Mouse (Mus musculus) left cerebral cortex, postnatal 4 days (tissue): ENCODE data around the gene Gpr4. TPM values are rescaled to one million over a fixed set of nuclear protein-coding genes. Genes with fewer than 3 reads are reported as not detected.

Experiments used
- DNase-seq: peaks from one replicate; pipeline ENCODE4 v3.0.0-alpha.2; 2022
- intact Hi-C: fragments of 180-260 bp; cut with DNase I; formaldehyde crosslinking; loops from one replicate; pipeline ENCODE4 v1.15.1; 2025
- total RNA-seq, 2 experiments: library from RNA; stranded (reverse); gene quantifications; 2 replicates each; pipeline ENCODE4 v1.2.3; 2021

The Gpr4 gene
- total RNA-seq = 1 to 10 TPM; 3.5 to 4.3 TPM

DNA sequence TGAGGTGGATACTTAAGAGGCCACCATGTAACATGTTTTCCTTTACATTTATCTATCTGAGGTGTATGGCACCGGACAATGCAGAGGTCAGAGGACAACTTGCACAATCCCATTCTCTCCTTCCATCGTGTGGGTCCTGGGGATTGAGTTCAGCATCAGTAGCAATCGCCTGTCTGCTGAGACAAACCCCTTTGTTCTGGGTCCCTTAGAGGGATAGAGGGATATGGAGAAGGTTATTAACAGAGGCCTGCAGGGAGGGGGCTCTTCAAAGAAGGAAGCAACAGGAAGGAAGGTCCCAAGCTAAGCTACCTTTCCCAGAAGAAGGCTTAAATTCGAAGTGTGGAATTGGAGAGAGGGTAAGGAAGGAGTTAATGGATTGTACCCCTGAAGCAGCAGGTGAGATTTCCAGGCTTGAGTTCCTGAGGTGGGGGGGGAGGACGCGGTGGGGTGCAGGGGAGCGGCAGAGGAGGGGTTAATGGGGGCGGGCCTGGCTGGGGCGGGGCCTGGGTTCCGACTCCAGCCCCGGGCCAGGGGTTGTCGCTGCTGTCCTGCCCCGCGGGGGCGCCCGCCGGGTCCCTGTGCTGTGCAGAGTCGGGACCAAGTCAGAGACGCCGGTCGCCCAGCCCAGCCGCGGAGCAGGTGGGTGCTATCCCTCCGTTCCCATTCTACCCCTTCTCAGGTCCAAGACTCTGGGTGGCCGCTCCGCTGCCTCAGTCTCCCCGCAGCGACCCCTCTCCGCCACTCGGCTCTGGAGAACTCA lies at the start of gene Gpr4:
Gene Gpr4, plus strand, starts transcription at position 543 of the 760 bp plus-strand sequence.
- peak; percentile 31 for DNase-seq
- intact Hi-C loops = no loop called here

DNA sequence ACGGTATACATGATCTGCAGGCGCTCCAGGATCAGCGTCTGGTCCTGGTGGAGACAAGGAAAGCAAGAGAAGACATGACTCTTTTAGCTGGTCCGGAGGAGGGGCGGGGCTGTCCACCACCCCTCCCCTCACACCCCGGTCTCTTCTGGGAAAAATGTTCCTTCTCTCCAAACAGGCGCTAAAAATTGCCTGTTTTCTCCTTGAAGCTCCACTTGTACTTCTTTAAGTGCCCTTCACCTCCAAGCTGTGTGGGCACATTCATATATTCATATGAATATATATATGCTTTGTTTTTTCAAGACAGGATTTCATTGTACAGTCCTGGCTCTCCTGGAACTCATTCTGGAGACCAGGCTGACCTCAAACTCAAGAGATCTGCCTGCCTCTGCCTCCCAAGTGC lies 49.4 kb upstream of the Gpr4 start:
- intact Hi-C loops = no loop called here
- DNase-seq = no peak

DNA sequence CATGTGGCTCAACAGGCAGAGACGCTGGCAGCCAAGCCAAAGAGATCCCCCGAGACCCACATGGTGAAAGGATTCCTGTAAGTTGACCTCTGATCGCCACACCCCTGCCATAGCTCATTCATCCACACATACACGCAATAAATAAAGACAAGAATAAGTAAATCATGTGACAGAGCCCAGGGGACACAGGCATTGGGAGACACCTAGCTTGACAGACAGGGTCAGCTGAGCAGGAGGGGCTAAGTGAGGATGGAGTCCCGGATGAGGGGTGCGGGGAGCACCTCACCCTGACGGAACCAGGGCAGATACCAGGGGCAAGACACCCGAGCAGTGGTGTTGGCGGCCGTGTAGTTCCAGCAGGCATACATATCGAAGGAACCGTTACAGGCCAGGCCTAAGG lies 48.6 kb upstream of the Gpr4 start:
- DNase-seq = no peak
- intact Hi-C loops = no loop called here

DNA sequence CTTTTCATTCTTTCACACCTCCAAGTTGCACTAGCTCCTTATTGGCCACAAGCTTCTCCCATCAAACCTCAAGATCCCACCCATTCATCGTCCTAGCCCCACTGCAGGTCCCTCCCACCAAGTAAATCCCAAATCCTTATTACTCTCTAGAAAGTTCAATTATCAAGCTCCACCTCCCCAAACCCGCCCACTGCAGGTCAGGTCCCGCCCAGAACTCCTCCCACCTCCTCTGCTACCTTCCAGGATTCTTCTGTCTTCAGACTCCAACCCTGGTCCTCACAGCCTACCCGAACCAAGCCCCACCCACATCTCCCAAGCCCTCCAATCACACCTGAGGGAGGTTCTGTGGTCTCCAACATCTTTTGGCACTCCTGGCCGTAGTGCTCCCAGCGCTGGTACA lies 48.1 kb upstream of the Gpr4 start:
- intact Hi-C loops = no loop called here
- DNase-seq = no peak

DNA sequence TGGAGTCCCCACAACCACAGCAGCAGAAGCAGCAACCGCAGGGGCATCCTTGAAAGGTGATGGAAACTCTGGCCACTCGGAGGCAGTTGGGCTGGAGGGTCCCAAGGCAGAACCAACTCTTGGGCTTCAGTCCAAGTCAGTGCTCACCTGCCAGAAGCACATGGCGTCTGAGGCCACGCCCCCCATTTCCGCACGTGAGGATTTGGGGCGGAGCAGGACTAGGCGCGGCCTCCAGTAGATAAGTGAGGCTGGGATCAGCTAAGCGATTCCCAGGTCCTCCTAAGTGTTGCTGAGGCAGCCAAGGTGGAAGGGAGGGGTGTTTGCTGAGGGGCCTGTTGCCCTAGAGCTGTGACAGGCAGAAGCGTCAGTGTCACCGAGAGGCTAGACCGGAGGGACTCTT lies 47.4 kb upstream of the Gpr4 start:
- intact Hi-C loops = no loop called here
- no peak for DNase-seq

DNA sequence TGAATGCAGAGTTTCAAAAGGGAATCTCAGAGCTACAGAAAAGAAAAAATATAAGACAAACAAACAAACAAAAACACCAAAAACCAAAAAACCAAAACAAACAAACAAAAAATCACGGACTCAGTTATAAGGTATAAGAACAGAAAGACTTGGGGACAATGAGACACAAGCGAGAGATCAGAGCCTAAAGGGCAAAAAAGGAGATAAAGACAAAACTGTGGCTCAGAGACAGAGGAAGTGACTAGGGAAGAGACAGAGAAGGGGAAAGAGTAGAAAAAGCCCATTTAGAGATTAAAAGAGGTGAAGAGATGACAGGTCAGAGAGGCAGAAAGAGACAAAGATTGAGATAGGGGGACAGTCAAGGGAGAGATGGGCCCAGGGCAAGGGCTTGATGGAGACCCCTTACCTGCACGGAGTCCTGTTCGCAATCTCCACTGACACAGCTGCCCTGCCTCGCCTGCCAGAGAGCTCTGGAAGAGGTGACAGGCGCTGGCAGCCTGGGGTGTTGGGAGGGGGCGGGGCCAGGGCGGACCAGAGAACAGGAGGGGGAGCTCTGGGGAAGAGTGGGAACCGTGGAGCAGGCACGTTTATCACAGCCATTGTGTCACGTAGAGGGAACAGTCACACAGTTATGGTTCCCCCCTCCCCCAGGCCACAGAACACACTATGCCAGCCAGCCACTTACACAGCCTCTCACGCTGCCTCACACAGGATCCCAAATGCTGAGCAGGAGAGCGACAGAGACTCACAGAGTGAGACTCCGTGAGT lies 46.5 kb upstream of the Gpr4 start, which contains the start of gene Gipr:
Gene Gipr, minus strand, starts transcription at position 472 of the 768 bp plus-strand sequence.
- no peak for DNase-seq
- intact Hi-C loops = no loop called here

DNA sequence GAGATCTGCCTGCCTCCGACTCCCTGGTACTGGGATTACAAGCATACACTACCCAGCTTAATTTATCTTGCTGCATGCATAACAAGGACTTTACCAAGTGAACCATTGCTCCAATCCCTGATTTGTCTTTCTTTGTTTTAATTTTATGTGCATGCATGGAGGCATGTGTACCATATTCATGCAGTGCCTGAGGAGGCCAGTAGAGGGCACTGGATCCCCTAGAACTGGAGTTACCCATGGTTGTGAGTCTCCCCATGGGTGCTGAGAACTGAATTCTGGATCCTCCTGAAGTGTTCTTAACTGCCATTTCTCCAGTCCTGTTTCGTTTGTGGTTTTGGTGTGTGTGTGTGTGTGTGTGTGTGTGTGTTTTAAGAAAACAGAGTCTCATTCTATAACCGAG lies 45.3 kb upstream of the Gpr4 start:
- intact Hi-C loops = no loop called here
- DNase-seq = no peak

DNA sequence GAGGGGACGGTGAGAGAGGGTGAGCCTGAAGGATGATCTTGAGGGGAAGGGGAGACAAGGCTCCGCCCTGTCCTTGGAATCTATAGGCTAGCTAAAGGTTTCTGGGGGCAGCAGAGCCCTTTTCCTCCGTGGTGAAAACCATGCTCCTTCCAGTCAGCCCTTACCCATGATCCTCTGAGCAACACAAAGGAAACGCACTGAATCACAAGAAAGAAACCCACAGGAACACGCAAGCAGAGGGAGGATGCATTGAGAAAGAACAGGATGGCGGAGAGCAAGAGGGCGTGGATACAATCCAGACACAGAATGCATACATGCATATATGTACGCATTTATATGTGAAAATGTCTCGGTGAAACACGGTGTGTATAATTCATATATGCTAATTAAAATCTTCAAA lies 42.8 kb upstream of the Gpr4 start:
- intact Hi-C loops = no loop called here

DNA sequence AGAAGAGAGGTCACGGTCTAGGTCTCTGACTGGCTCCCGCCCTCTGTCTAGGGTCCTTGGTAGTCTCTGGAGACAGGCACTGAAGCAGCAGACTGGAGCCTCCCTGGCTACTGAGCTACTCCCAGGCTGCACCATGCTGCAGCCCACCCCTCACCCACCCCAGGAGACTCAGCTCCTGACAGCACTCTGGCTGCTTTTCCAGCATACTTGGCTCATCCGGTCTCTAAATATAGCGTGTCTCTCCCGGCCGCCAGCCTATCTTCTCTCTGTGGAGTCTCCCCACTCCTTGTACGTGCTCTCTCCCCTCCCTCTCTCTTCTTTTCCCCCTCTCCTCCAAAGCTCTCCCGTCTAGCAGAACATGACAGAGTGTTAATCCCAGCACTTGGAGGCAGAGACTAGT lies 42.2 kb upstream of the Gpr4 start:
- no peak for DNase-seq
- intact Hi-C loops = no loop called here

More for the DNA sequence above, 42.8 kb upstream of the Gpr4 start:
- DNase-seq = no peak

DNA sequence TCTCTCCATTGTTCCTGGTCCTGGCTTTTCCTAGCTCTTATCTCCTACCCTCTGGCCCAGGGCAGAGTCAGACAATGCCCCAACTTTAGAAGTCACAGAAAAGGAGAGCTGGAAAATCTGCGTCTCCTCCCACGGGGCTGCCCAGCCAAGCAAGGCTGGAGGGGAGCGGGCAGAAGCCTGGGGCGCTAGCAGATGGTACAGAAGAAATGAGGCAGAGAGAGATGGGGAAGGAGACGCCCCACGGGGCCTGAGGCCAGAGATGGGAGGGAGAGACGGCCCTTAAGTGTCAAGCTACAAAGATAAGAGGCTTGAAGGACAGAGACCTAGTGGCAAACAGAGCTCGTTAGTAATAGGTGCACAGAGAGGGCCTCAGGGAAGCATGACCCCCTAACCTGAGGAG lies 40.5 kb upstream of the Gpr4 start:
- intact Hi-C loops = no loop called here
- DNase-seq = no peak

DNA sequence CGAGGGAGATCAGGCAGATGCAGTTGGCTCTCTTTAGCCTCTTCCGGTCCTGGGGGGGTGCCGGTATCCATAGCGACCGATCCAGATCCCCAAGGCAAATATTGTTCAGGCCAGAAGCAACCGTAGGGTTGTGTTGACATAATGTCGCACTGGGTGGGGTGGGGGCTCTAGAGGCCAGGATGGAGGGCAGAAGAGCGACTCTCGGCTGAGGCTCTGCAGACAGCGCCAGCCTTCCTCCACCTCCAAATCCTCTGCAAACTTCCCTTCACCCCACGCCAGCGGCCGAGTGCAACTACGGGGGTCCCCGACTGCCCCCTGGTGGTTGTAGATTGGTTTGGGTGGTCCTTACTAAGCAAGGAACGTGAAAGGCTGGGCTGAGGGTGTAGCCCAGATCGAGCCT lies 39.5 kb upstream of the Gpr4 start:
- intact Hi-C loops = no loop called here
- peak; percentile 93 for DNase-seq

DNA sequence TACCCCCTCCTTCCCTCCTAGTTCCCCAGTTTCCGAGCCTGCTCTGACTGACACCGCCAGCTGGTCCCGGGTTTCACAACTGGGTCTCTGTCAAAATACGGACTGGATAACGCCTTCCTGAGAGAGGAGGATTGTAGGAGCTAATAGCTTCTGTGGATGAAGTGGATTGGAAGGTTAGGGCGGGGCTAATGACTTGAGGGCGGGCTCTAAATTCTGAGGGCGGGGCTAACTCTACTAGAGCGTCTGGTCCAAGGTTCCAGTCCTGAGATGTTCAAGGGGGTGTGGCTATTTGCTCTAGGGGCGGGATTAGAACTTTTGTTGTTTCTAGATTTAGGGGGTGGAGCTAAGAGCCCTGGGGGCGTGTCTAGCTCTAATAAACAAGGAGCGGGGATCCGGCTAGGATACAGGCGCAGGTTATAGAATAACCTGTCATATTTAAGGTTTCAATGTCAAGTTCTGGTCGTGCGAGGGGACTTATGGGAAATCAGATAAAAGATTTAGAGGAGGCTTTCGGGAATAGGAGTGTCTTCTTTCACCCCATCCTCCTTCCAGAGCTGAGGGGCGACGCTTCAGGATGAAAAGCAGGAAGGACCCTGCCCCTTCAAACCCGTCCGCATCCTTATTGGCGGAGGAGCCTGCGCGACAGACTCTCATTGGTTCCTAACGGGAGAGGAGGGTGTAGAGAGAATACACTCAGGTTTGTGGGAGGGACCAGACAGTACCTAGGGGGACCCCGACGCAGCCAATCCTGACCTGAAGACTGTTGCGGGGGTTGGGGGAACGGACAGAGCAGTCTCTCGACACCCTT lies 36.4 kb upstream of the Gpr4 start, which contains the start of gene Eml2:
Gene Eml2, plus strand, starts transcription at position 714 of the 808 bp plus-strand sequence.
- peak; percentile 75 for DNase-seq
- intact Hi-C loops = no loop called here

DNA sequence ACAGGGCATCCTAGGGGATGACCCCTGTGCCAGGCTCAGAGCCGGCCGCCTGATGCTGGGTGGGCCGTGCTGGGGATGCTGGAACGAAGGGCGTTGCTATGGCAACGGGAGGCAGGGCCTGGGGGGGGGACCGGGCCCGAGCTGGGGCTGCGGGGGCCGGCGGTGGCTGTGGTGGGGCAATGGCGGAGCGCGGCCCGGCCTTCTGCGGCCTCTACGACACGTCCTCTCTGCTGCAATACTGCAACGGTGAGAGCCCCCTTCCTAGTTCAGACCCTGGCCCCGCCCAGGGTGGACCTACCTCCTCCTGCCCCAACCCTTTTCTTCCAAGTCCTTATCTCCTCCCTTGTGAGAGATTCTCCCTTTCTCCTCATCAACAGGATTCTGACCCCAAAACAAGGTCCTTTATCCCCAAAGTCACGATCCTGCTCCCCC lies 35.8 kb upstream of the Gpr4 start:
- DNase-seq = no peak
- intact Hi-C loops = no loop called here

DNA sequence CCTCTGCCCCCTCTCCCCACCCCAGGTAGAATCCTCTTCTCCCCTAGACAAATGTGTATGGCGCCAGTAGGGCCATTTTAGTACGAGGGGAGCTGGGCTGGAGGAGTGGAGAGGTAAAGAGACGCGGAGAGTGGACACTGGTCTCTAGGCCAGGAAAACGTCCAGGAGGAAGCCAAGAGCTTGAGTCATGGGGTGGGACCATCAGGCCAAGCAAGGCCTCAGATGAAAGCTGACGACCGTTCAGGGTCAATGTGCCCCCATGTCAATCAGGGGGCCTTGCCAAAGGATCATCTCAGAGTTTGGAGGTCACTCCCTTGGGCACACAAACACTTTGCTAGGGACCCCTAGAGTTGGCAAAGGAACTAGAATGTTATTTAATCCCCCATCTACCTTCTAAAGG lies 35.1 kb upstream of the Gpr4 start:
- DNase-seq = no peak
- intact Hi-C loops = no loop called here

DNA sequence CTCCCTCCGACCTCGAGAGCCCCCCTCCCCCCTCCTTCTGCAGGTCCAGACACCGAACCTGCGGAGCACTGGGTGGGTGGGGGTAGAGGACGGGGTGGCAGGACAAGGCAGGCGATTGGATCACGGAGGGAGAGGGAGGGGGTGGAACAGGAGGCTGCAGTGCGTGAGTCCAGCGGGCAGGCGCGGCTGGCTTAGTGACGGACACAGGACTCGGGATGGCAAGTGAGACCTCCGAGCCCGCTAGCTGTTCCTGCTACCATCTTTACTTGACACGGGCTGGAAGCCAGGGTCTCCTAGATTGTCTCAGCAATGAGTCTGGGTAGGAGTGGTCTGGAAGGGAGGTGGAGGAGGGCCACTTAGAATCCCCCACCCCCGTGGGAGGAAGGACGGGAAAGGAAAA lies 34.3 kb upstream of the Gpr4 start:
- DNase-seq = no peak
- intact Hi-C loops = no loop called here

DNA sequence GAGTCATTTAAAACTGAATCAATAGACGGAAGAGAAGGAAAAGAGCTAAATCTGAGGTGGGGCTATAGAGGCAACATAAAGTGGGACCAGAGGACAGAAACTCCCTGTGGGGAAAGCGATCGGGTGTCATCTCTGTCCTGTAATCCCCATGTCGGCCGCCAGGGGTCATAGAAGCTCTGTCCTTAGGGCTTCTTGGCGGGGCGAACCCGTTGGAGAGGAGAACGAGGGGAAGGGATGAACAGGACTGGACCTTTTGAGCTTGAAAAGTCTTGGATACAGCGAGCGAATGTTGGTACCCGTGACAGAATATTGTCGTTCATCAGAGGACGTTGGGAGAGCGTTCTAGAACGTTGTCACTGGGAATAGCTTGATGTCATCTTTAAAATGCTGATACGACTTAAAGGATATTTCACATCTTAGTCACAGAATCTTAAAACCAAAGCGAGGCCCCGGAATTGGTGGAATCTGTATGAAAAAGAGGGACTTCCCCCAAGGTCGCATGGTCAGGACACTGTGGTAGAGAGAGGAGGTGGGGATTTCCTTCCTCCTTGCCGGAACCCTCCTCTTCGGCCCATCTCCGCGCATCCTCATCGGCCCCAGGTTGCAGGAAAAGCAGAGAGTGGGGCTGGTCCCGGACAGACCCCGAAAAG lies 33.8 kb upstream of the Gpr4 start:
- peak; percentile 75 for DNase-seq
- intact Hi-C loops = no loop called here

DNA sequence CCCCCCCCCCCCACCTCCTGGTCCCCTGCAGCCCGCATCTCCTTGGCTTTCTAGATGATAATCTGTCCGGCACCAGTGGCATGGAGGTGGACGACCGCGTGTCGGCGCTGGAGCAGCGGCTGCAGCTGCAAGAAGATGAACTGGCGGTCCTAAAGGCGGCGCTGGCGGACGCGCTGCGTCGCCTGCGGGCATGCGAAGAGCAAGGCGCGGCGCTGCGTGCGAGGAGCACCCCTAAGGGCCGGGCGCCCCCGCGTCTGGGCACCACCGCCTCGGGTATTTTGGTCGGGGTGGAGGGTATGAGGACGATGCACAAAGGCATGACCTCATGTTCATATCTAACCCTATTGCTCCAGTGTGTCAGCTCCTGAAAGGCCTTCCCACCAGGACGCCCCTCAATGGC lies 33.2 kb upstream of the Gpr4 start:
- peak; percentile 70 for DNase-seq
- intact Hi-C loops = no loop called here

DNA sequence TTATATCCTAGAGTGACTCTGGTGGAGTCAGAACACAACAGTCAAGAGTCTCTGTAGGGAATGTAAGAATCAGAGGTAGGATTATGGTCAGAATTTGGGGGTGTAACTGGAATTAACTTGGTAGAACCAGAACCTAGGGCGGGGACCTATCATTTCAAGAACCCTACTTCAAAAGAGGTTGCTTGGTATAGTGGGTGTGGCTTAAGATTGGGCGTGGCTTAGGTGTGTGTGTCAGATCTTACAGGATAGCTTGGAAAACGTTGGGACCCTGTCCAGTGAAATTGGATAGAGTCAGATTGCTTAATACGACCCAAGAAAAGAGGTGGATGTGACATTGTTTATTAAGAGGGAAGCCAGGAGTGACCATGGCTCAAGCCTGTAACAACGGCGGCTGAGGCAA lies 32.4 kb upstream of the Gpr4 start:
- DNase-seq = no peak
- intact Hi-C loops = no loop called here

DNA sequence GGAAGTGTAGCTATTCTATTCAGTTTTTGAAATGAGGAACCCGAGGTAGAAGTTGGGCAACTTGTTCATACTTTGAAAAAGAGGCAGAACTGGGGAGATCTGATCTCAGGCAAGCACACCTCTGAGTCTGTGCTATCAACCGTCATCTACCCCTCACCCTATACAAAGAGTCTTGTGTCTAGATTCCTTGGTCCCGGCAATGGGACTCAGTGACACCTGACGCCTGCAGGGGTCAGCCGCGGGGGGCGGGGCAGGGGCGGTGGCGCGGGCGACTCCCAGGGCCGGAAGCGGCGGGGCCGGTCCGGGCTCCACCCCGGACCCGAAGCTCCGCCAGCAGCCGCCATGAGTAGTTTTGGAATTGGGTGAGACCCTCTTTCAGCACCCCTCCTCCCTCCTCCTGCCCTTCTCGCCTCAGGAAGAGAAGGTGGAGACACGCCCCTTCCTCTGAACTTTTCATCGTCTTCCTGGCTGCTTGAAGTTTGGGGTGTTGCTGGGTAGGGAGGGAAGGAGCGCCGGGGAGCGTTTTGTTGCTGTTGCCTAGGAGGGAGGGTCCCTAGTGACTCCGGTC lies 31.4 kb upstream of the Gpr4 start:
- intact Hi-C loops = no loop called here
- DNase-seq = no peak

DNA sequence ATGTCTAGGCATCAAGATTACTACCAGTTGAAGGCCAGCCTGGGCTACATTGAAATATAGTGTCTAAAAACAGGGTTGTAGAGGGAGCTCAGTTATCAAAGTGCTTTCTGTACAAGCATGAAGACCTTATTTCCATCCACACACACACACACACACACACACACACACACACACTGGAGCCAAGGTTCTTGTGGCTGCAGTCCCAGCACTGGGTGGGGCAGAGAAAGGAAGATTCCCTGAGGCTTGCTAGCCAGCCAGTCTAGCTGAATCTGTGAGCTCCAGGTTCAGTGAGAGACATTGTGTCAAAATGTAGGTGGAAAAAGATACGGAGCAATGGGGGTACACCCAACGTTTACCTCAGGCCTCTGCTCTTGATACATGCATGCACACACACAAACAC lies 28.1 kb upstream of the Gpr4 start:
- intact Hi-C loops = no loop called here
- DNase-seq = no peak
